Mouse (Mus musculus) heart, embryonic 10.5 days (tissue): ENCODE measurements around the gene Ccs. TPM values are rescaled to one million over a fixed set of nuclear protein-coding genes. Genes with fewer than 3 reads are reported as not detected.
A peak's percentile ranks its signal among the peaks of the same experiment; 100 is the strongest.
"Not testable (repeated sequence)": the region's sequence is repeated elsewhere in the genome, so short reads cannot be mapped to it uniquely, and the experiment has no call there.

Experiments used
- DNase-seq: peaks from one replicate; pipeline ENCODE4 v3.0.0-alpha.2; 2017; ENCODE audit warnings: low spot score
- H3K27ac ChIP-seq: fragments of 300-500 bp; sonication (generic); 2 replicates; pipeline ENCODE4 v1.5.1; 2016; ENCODE audit warnings: mild to moderate bottlenecking
- H3K27me3 ChIP-seq: fragments of 300-500 bp; sonication (generic); 2 replicates; pipeline ENCODE4 v1.6.1; 2016; ENCODE audit warnings: mild to moderate bottlenecking; ENCODE audit not compliant: poor library complexity, insufficient read depth, severe bottlenecking
- H3K36me3 ChIP-seq: fragments of 300-500 bp; sonication (generic); 2 replicates; pipeline ENCODE4 v1.6.1; 2016; ENCODE audit warnings: mild to moderate bottlenecking, moderate library complexity
- H3K4me1 ChIP-seq: fragments of 300-500 bp; sonication (generic); 2 replicates; pipeline ENCODE4 v1.6.1; 2016; ENCODE audit warnings: mild to moderate bottlenecking
- H3K4me3 ChIP-seq: fragments of 300-500 bp; sonication (generic); 2 replicates; pipeline ENCODE4 v1.5.1; 2016; ENCODE audit warnings: mild to moderate bottlenecking, moderate library complexity
- H3K9me3 ChIP-seq: fragments of 300-500 bp; sonication (generic); 2 replicates; pipeline ENCODE4 v1.6.1; 2016; ENCODE audit warnings: mild to moderate bottlenecking, moderate library complexity
- WGBS: fragments of 180-500 bp; shearing (Covaris S2); methylation state at CpG from one replicate; pipeline ENCODE4 v1.1.7; 2016; 5-methylcytosine and 5-hydroxymethylcytosine counted together
- polyA plus RNA-seq: library from polyadenylated mRNA; unstranded; fragments of >200 nt; fragmentation: Nextera tagmentation; extraction: Ambion mirVana; gene quantifications from 2 replicates; pipeline ENCODE4 v1.2.1, GENCODE M21; 2016

The Ccs gene
- polyA plus RNA-seq: 39.7 and 54.2 TPM in 2 replicates

GRCm38 (mm10) chr19:4839149-4839548 lies at the start of gene Ccs, which contains the start of gene Ccdc87:
Gene Ccs, minus strand, starts transcription at chr19:4839332.
Gene Ccdc87, plus strand, starts transcription at chr19:4839366.
- under 1% methylated on average over 25 of the region's 25 CpGs for WGBS
- no peaks in the 10 kb centered on the region for H3K9me3 ChIP-seq

DNA sequence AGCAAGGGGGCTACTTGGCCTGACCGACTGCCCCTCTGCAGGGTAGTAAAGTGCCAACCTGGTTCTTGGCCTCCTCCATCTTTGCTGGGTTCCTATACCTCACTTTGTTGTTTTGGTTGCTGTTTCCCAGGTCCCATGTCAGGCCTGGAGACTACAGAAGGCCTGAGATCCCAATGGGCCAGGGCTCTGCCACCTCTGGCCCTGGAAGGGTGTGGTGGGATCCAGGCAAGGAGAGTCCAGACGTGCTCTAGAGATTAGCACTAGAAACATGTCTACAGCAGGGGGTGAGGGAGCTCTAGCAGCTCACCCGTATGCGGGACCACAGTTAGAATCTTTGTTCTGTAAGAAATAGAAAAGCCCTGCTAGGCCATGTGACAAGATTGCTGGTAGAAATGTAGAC lies 44.8 kb upstream of the Ccs start:
- H3K36me3 ChIP-seq: peaks cover 8% of the 10 kb centered on the region; the same call in 1 of the 2 replicates
- DNase-seq: no peak
- no peaks in the 10 kb centered on the region for H3K9me3 ChIP-seq
- 0 out of 2 replicates have a peak, but pooled peaks cover 6% of the 10 kb centered on the region for H3K4me1 ChIP-seq
- H3K4me3 ChIP-seq: no peak overlapping the region
- H3K27ac ChIP-seq: no peak overlapping the region
- WGBS: 81% methylated on average over 4 of the region's 4 CpGs
- H3K27me3 ChIP-seq: peaks cover 3% of the 10 kb centered on the region; the same call in 1 of the 2 replicates

More at GRCm38 (mm10) chr19:4839149-4839548, at the start of gene Ccs, which contains the start of gene Ccdc87:
- DNase-seq: peak; percentile 98
- Histone ChIP-seq H3K4me1 (peaks cover 15% of the 10 kb centered on the region; the same call in 1 of the 2 replicates), H3K27me3 (peaks cover 28% of the 10 kb centered on the region), H3K27ac (peak within 1 kb of the TSS; percentile 86), H3K36me3 (peaks cover 6% of the 10 kb centered on the region; the same call in 1 of the 2 replicates), H3K4me3 (peak within 1 kb of the TSS; percentile 70)

- no peak overlapping the region for H3K27ac ChIP-seq
- 70% methylated on average over 10 of the region's 10 CpGs for WGBS
- H3K36me3 ChIP-seq: peaks cover 8% of the 10 kb centered on the region; the same call in 1 of the 2 replicates
- H3K4me3 ChIP-seq: peak overlapping the region; percentile 95
- no peak for DNase-seq
- peaks cover 30% of the 10 kb centered on the region for H3K4me1 ChIP-seq
- H3K9me3 ChIP-seq: no peaks in the 10 kb centered on the region
- H3K27me3 ChIP-seq: peaks cover 3% of the 10 kb centered on the region; the same call in 1 of the 2 replicates
Measured at GRCm38 (mm10) chr19:4879324-4879703, 40.2 kb upstream of the Ccs start.

GRCm38 (mm10) chr19:4878405-4879323 lies 39.5 kb upstream of the Ccs start, which contains the start of gene Zdhhc24:
Gene Zdhhc24, plus strand, starts transcription at chr19:4878668.
- Histone ChIP-seq H3K27me3 (peaks cover 3% of the 10 kb centered on the region; the same call in 1 of the 2 replicates), H3K4me3 (peak within 1 kb of the TSS; percentile 95), H3K4me1 (peaks cover 30% of the 10 kb centered on the region), H3K9me3 (no peaks in the 10 kb centered on the region), H3K36me3 (peaks cover 8% of the 10 kb centered on the region; the same call in 1 of the 2 replicates), H3K27ac (peak within 1 kb of the TSS; percentile 87)
- peak; percentile 98 for DNase-seq
- under 1% methylated on average over 52 of the region's 52 CpGs for WGBS

GRCm38 (mm10) chr19:4877785-4878184 lies 38.7 kb upstream of the Ccs start, which contains the start of gene Actn3:
Gene Actn3, minus strand, starts transcription at chr19:4877909.
- no peak for DNase-seq
- WGBS: 2% methylated on average over 17 of the region's 17 CpGs
- Histone ChIP-seq H3K27me3 (peaks cover 3% of the 10 kb centered on the region; the same call in 1 of the 2 replicates), H3K36me3 (0 out of 2 replicates have a peak, but pooled peaks cover 5% of the 10 kb centered on the region), H3K4me3 (peak within 1 kb of the TSS; percentile 95), H3K9me3 (no peaks in the 10 kb centered on the region), H3K4me1 (peaks cover 30% of the 10 kb centered on the region), H3K27ac (peak within 1 kb of the TSS; percentile 87)

DNA sequence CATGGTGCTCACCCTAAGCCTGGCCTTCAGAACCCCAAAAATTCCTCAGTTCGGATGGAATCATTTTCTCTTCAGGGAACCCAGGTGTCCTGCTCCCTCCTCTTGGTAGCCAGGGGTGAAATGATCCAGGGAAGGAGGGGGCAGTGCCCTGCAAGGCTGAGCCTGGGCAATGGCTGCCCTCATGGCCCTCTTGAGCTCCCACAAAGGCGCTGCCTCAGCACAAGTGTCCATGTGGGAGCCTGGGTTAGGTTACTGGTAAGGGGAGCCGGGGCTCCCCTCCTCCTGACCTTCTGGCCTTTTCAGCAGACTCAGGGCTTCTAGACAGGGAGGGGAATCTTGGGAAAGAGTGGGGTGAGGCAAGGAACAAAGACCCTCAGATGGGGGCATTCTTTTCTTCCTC lies 37.6 kb upstream of the Ccs start:
- no peak overlapping the region for H3K4me3 ChIP-seq
- no peaks in the 10 kb centered on the region for H3K36me3 ChIP-seq
- H3K27ac ChIP-seq: no peak overlapping the region

DNA sequence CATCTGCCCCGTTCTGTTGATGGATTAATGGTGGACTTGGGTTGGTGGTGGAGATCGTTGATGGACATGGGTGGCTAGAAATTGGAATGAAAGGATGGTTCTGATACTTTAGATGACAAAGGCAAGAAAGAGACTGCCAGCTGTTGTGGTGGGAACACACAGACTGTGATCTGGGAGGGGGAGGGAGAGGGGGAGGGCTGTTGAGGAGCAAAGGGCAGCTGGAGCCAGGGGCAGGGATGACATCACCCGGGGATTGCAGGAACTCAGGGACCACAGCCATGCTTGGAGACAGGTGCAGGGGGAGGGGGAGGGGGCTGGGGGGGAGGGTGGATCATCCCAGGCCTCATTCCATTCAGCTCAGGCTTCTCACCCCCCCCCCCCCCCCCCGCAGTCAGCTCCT lies 37.1 kb upstream of the Ccs start:
- Histone ChIP-seq H3K4me3 (no peak overlapping the region), H3K27ac (no peak overlapping the region), H3K36me3 (no peaks in the 10 kb centered on the region), H3K27me3 (peaks cover 11% of the 10 kb centered on the region), H3K4me1 (peaks cover 27% of the 10 kb centered on the region), H3K9me3 (no peaks in the 10 kb centered on the region)
- no peak for DNase-seq
- WGBS: 87% methylated on average over 2 of the region's 4 CpGs

More for the DNA sequence above, 37.6 kb upstream of the Ccs start:
- H3K27me3 ChIP-seq: peaks cover 8% of the 10 kb centered on the region; the same call in 1 of the 2 replicates
- H3K9me3 ChIP-seq: no peaks in the 10 kb centered on the region
- no peak for DNase-seq
- peaks cover 30% of the 10 kb centered on the region for H3K4me1 ChIP-seq
- 63% methylated on average over 3 of the region's 3 CpGs for WGBS

GRCm38 (mm10) chr19:4874613-4875012 lies 35.5 kb upstream of the Ccs start:
- peaks cover 25% of the 10 kb centered on the region for H3K4me1 ChIP-seq
- peaks cover 11% of the 10 kb centered on the region for H3K27me3 ChIP-seq
- H3K27ac ChIP-seq, H3K36me3 ChIP-seq, H3K9me3 ChIP-seq, DNase-seq, H3K4me3 ChIP-seq: not testable (repeated sequence)
- 67% methylated on average over 1 of the region's 1 CpGs for WGBS

DNA sequence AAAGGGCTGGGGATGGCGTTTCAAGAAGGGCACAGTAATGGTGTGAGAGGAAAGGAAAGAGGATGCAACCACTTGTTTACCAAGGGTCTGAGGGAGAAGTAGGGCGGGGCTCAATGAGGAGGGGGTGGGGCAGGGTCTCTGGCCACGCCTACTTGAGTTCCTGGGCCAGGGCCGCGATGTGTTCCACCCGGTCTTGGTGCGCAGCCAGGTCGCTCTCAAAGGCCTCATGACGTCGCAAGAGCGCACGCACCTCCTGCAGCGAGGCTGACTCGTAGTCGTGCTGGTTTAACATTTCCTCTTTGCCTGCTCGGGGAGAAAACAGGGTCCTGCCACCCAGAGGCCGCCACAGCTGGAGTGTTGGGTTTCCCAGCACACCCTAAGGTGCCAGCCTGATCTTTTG lies 26.0 kb upstream of the Ccs start:
- WGBS: 4% methylated on average over 17 of the region's 17 CpGs
- DNase-seq: no peak
- Histone ChIP-seq H3K27me3 (peaks cover 46% of the 10 kb centered on the region), H3K27ac (no peak overlapping the region), H3K4me1 (peaks cover 3% of the 10 kb centered on the region; the same call in 1 of the 2 replicates), H3K4me3 (peak overlapping the region; percentile 39), H3K36me3 (peaks cover 12% of the 10 kb centered on the region), H3K9me3 (no peaks in the 10 kb centered on the region)

GRCm38 (mm10) chr19:4863048-4863447 lies 23.9 kb upstream of the Ccs start:
- H3K9me3 ChIP-seq: no peaks in the 10 kb centered on the region
- peaks cover 10% of the 10 kb centered on the region; the same call in 1 of the 2 replicates for H3K4me1 ChIP-seq
- peaks cover 38% of the 10 kb centered on the region for H3K27me3 ChIP-seq
- peaks cover 12% of the 10 kb centered on the region for H3K36me3 ChIP-seq
- H3K4me3 ChIP-seq: no peak overlapping the region
- DNase-seq: no peak
- H3K27ac ChIP-seq: no peak overlapping the region
- WGBS: 84% methylated on average over 6 of the region's 6 CpGs

- Histone ChIP-seq H3K36me3 (peaks cover 12% of the 10 kb centered on the region), H3K4me1 (peaks cover 16% of the 10 kb centered on the region), H3K9me3 (no peaks in the 10 kb centered on the region), H3K4me3 (no peak overlapping the region), H3K27ac (no peak overlapping the region), H3K27me3 (peaks cover 27% of the 10 kb centered on the region)
- DNase-seq: peak; percentile 83
- WGBS: 52% methylated on average over 6 of the region's 6 CpGs
Measured at GRCm38 (mm10) chr19:4859081-4859480, 19.9 kb upstream of the Ccs start.

- no peak for DNase-seq
- peaks cover 16% of the 10 kb centered on the region for H3K4me1 ChIP-seq
- peak overlapping the region; percentile 71 for H3K4me3 ChIP-seq
- no peak overlapping the region for H3K27ac ChIP-seq
- H3K27me3 ChIP-seq: peaks cover 24% of the 10 kb centered on the region
- no peaks in the 10 kb centered on the region for H3K9me3 ChIP-seq
- 74% methylated on average over 4 of the region's 4 CpGs for WGBS
- H3K36me3 ChIP-seq: no peaks in the 10 kb centered on the region; the same call in 1 of the 2 replicates
Measured at GRCm38 (mm10) chr19:4855951-4856350, 16.8 kb upstream of the Ccs start.

- Histone ChIP-seq H3K9me3 (no peaks in the 10 kb centered on the region), H3K4me1 (peaks cover 16% of the 10 kb centered on the region), H3K27me3 (peaks cover 30% of the 10 kb centered on the region), H3K4me3 (peak overlapping the region; percentile 71), H3K36me3 (no peaks in the 10 kb centered on the region), H3K27ac (peak overlapping the region; percentile 82)
- DNase-seq: no peak
- WGBS: 2% methylated on average over 14 of the region's 14 CpGs
Measured at GRCm38 (mm10) chr19:4855470-4855820, 16.3 kb upstream of the Ccs start.
